Mouse (Mus musculus): Measurements from ENCODE around the gene Antxr1. TPM values are rescaled to one million over a fixed set of nuclear protein-coding genes. Genes with fewer than 3 reads are reported as not detected.
"Not testable (repeated sequence)": the region's sequence is repeated elsewhere in the genome, so short reads cannot be mapped to it uniquely, and the experiment has no call there.

The Antxr1 gene
- polyA plus RNA-seq, 1 experiment from 2014 or later: 8.0 TPM

- ATAC-seq (ENCODE audit: insufficient read depth, low FRiP score): peak; percentile 63; the same call in 1 of the 2 replicates
- WGBS: 33% methylated on average over 7 of the region's 7 CpGs
- Histone ChIP-seq H3K4me1 (ENCODE audit: control insufficient read depth, insufficient read depth, low read length) (peaks cover 27% of the 10 kb centered on the region), H3K27ac (ENCODE audit: low read length) (peak overlapping the region; percentile 46; the same call in 1 of the 2 replicates), H3K27me3 (ENCODE audit: control insufficient read depth, insufficient read depth, low read length) (no peaks in the 10 kb centered on the region), H3K36me3 (ENCODE audit: control insufficient read depth, insufficient read depth, low read length) (no peaks in the 10 kb centered on the region), H3K9ac (ENCODE audit: low read length) (peak overlapping the region; percentile 13; the same call in 1 of the 2 replicates), H3K9me3 (replicated peaks; ENCODE audit: control insufficient read depth, low read length) (no peaks in the 10 kb centered on the region), H3K4me2 (ENCODE audit: low read depth, low read length) (no peak overlapping the region), H3K4me3 (replicated peaks; ENCODE audit: low read length) (no peak overlapping the region)
These were observed 233.2 kb downstream of the Antxr1 start for GRCm38 (mm10) chr6:87102421-87102911.

DNA sequence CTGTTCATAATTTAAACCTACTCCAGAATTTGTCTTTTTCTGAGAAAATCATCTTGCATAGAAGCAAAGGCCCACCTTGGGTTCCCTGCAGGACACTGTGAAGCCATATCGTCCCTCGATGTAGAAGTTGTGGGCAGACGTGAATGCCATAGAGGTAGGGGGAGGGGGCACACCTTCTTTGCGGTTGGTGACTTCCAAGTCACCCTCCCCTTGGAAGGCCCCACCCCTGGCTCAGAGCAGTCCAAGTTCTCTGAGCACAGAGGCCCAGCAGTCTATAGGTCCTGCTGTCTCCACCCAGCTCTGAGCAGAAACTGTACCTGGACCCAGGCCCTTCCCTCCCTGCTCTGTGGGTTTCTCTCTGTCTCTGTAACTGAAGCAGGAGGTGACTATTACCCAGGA lies 233.7 kb downstream of the Antxr1 start:
- ATAC-seq (ENCODE audit: insufficient read depth, low FRiP score): peak; percentile 35; the same call in 1 of the 2 replicates
- peak overlapping the region; percentile 46; the same call in 1 of the 2 replicates for H3K27ac ChIP-seq (ENCODE audit: low read length)
- WGBS: 21% methylated on average over 4 of the region's 4 CpGs
- peak overlapping the region; percentile 13; the same call in 1 of the 2 replicates for H3K9ac ChIP-seq (ENCODE audit: low read length)
- H3K27me3 ChIP-seq (ENCODE audit: control insufficient read depth, insufficient read depth, low read length): no peaks in the 10 kb centered on the region
- no peaks in the 10 kb centered on the region for H3K36me3 ChIP-seq (ENCODE audit: control insufficient read depth, insufficient read depth, low read length)
- no peak overlapping the region for H3K4me3 ChIP-seq (replicated peaks; ENCODE audit: low read length)
- H3K9me3 ChIP-seq (replicated peaks; ENCODE audit: control insufficient read depth, low read length): no peaks in the 10 kb centered on the region
- peaks cover 27% of the 10 kb centered on the region for H3K4me1 ChIP-seq (ENCODE audit: control insufficient read depth, insufficient read depth, low read length)
- no peak overlapping the region for H3K4me2 ChIP-seq (ENCODE audit: low read depth, low read length)

- peak overlapping the region; percentile 46; the same call in 1 of the 2 replicates for H3K27ac ChIP-seq (ENCODE audit: low read length)
- peak; percentile 55; the same call in 1 of the 2 replicates for ATAC-seq (ENCODE audit: insufficient read depth, low FRiP score)
These were observed 234.2 kb downstream of the Antxr1 start for GRCm38 (mm10) chr6:87101281-87101954.

GRCm38 (mm10) chr6:87100297-87101020 lies 235.2 kb downstream of the Antxr1 start:
- Histone ChIP-seq H3K9ac (ENCODE audit: low read length) (peak overlapping the region; percentile 41), H3K4me3 (replicated peaks; ENCODE audit: low read length) (no peak overlapping the region), H3K9me3 (replicated peaks; ENCODE audit: control insufficient read depth, low read length) (no peaks in the 10 kb centered on the region), H3K4me1 (ENCODE audit: control insufficient read depth, insufficient read depth, low read length) (peaks cover 27% of the 10 kb centered on the region), H3K36me3 (ENCODE audit: control insufficient read depth, insufficient read depth, low read length) (no peaks in the 10 kb centered on the region), H3K27me3 (ENCODE audit: control insufficient read depth, insufficient read depth, low read length) (no peaks in the 10 kb centered on the region), H3K27ac (ENCODE audit: low read length) (peak overlapping the region; percentile 73), H3K4me2 (ENCODE audit: low read depth, low read length) (no peak overlapping the region)
- ATAC-seq (ENCODE audit: insufficient read depth, low FRiP score): no peak
- WGBS: 77% methylated on average over 9 of the region's 9 CpGs

More at GRCm38 (mm10) chr6:87101281-87101954, 234.2 kb downstream of the Antxr1 start:
- Histone ChIP-seq H3K4me1 (ENCODE audit: control insufficient read depth, insufficient read depth, low read length) (peaks cover 27% of the 10 kb centered on the region), H3K36me3 (ENCODE audit: control insufficient read depth, insufficient read depth, low read length) (no peaks in the 10 kb centered on the region), H3K4me2 (ENCODE audit: low read depth, low read length) (peak overlapping the region; percentile 68), H3K9me3 (replicated peaks; ENCODE audit: control insufficient read depth, low read length) (no peaks in the 10 kb centered on the region), H3K4me3 (replicated peaks; ENCODE audit: low read length) (peak overlapping the region; percentile 38), H3K27me3 (ENCODE audit: control insufficient read depth, insufficient read depth, low read length) (no peaks in the 10 kb centered on the region), H3K9ac (ENCODE audit: low read length) (peak overlapping the region; percentile 67)
- WGBS: 11% methylated on average over 12 of the region's 12 CpGs

- Histone ChIP-seq H3K27ac (ENCODE audit: low read length) (peak overlapping the region; percentile 73), H3K4me1 (ENCODE audit: control insufficient read depth, insufficient read depth, low read length) (peaks cover 27% of the 10 kb centered on the region), H3K4me3 (replicated peaks; ENCODE audit: low read length) (no peak overlapping the region), H3K9ac (ENCODE audit: low read length) (peak overlapping the region; percentile 41; the same call in 1 of the 2 replicates), H3K4me2 (ENCODE audit: low read depth, low read length) (no peak overlapping the region), H3K36me3 (ENCODE audit: control insufficient read depth, insufficient read depth, low read length) (no peaks in the 10 kb centered on the region), H3K27me3 (ENCODE audit: control insufficient read depth, insufficient read depth, low read length) (no peaks in the 10 kb centered on the region), H3K9me3 (replicated peaks; ENCODE audit: control insufficient read depth, low read length) (no peaks in the 10 kb centered on the region)
- WGBS: 37% methylated on average over 7 of the region's 7 CpGs
- no peak for ATAC-seq (ENCODE audit: insufficient read depth, low FRiP score)
These were observed 235.8 kb downstream of the Antxr1 start for GRCm38 (mm10) chr6:87099671-87100296.

DNA sequence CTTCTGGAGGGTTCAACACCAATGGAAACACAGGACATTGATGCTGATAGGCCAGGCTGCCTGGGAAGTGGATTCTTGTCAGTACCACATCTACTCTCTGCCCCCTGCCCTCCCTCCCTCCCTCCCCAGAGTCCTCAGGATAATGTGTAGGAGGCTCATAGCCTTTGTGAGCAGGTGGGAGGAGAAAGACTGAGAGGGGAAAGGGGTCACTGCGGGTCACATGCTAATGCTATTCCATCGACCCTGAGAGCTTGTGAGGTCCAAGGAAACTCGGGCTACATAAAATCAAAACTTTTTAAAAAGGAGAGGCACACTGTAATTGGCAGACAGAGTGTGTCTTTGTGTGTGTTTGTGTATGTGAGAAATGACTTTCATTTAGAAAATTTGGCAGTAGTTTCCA lies 236.4 kb downstream of the Antxr1 start:
- WGBS: 22% methylated on average over 3 of the region's 3 CpGs
- Histone ChIP-seq H3K27ac (ENCODE audit: low read length) (peak overlapping the region; percentile 73), H3K9me3 (replicated peaks; ENCODE audit: control insufficient read depth, low read length) (no peaks in the 10 kb centered on the region), H3K36me3 (ENCODE audit: control insufficient read depth, insufficient read depth, low read length) (no peaks in the 10 kb centered on the region), H3K4me3 (replicated peaks; ENCODE audit: low read length) (no peak overlapping the region), H3K9ac (ENCODE audit: low read length) (no peak overlapping the region), H3K27me3 (ENCODE audit: control insufficient read depth, insufficient read depth, low read length) (no peaks in the 10 kb centered on the region), H3K4me1 (ENCODE audit: control insufficient read depth, insufficient read depth, low read length) (peaks cover 27% of the 10 kb centered on the region), H3K4me2 (ENCODE audit: low read depth, low read length) (no peak overlapping the region)
- no peak for ATAC-seq (ENCODE audit: insufficient read depth, low FRiP score)

- WGBS: 87% methylated on average over 8 of the region's 8 CpGs
- not testable (repeated sequence) for ATAC-seq (ENCODE audit: insufficient read depth, low FRiP score); H3K4me2 ChIP-seq (ENCODE audit: low read depth, low read length); H3K4me1 ChIP-seq (ENCODE audit: control insufficient read depth, insufficient read depth, low read length); H3K27me3 ChIP-seq (ENCODE audit: control insufficient read depth, insufficient read depth, low read length); H3K9me3 ChIP-seq (replicated peaks; ENCODE audit: control insufficient read depth, low read length); H3K4me3 ChIP-seq (replicated peaks; ENCODE audit: low read length); H3K9ac ChIP-seq (ENCODE audit: low read length); H3K36me3 ChIP-seq (ENCODE audit: control insufficient read depth, insufficient read depth, low read length); H3K27ac ChIP-seq (ENCODE audit: low read length)
These were observed 242.0 kb downstream of the Antxr1 start for GRCm38 (mm10) chr6:87093631-87094030.

GRCm38 (mm10) chr6:87092476-87092875 lies 243.1 kb downstream of the Antxr1 start:
- no peak for ATAC-seq (ENCODE audit: insufficient read depth, low FRiP score)
- Histone ChIP-seq H3K36me3 (ENCODE audit: control insufficient read depth, insufficient read depth, low read length) (peaks cover 6% of the 10 kb centered on the region; the same call in 1 of the 2 replicates), H3K9me3 (replicated peaks; ENCODE audit: control insufficient read depth, low read length) (no peaks in the 10 kb centered on the region), H3K4me3 (replicated peaks; ENCODE audit: low read length) (no peak overlapping the region), H3K4me1 (ENCODE audit: control insufficient read depth, insufficient read depth, low read length) (no peaks in the 10 kb centered on the region), H3K4me2 (ENCODE audit: low read depth, low read length) (no peak overlapping the region), H3K27me3 (ENCODE audit: control insufficient read depth, insufficient read depth, low read length) (no peaks in the 10 kb centered on the region), H3K27ac (ENCODE audit: low read length) (no peak overlapping the region), H3K9ac (ENCODE audit: low read length) (no peak overlapping the region)
- 81% methylated on average over 5 of the region's 5 CpGs for WGBS

Data from stomach, embryonic 16.5 days (tissue).